ENCODE assay signal across 8 mouse cellular contexts in the genomic region with DNA sequence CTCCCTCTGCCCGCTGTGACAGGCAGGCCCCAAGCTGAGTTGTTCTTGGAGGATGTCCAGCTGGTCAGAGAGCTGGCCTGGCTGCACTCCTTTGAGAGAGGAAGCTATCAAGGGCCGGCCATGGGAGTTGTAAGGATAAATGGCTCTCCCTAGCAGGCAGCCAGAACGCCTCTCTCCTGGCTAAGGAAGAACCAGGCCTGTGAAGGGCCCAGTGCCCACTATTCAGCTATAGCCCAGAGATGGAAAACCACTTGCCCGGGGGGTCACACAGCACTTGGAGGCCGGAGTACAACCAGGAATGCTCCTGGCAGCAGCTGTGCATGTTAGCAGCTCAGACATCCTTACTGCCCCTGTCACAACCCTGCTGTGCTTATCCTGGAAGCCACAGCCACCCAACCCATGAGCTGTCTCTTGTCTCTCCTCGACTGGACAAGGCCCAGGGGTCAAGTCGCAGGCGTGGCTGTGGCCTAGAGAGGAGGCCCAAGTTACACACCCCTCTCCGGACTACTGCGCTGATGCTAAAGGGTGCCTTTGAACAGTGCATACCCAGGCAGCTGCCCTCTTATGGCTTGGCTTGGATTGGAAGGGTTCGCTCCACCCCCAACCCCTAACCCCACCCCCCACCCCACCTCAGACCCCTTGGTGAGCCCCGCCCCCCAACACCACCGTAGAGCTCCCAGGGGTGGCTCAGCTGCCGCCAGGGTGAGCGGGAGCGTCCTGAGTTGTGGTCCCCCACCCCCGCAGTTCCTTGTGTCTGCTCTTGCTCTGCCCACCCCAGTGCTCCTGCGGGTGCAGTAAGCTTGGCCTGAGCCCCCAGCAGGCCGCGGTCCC.
DNase-seq lines count a peak whose midpoint lies in the region; ATAC-seq and TF ChIP-seq lines count a peak whose summit lies in the region.

No protein-coding gene starts in this region.

- H3K9me3 ChIP-seq in neural tube, embryonic 11.5 days (ENCODE audit: control insufficient read depth, low read length) = no peaks in the 10 kb centered on the region
- H3K9me3 ChIP-seq in lung, postnatal 0 days (ENCODE audit: low read length) = no peaks in the 10 kb centered on the region

- peak overlapping the region; percentile 43 for H3K4me2 ChIP-seq in neural tube, embryonic 11.5 days (ENCODE audit: low read depth)
- H3K4me2 ChIP-seq in lung, postnatal 0 days (replicated peaks; ENCODE audit: low read depth, low read length) = peak overlapping the region; percentile 20

- 0 out of 2 replicates have a peak overlapping the region, but pooled peaks have one; percentile 1 for H3K4me3 ChIP-seq in neural tube, embryonic 11.5 days (ENCODE audit: low read depth, low read length)
- no peak overlapping the region for H3K4me3 ChIP-seq in kidney, adult 2 months (ENCODE audit: insufficient read depth, low read depth, low read length)
- H3K4me3 ChIP-seq in lung, postnatal 0 days (ENCODE audit: low read depth, low read length) = 0 out of 2 replicates have a peak overlapping the region, but pooled peaks have one; percentile 0

- H3K4me1 ChIP-seq in neural tube, embryonic 11.5 days (ENCODE audit: control insufficient read depth, insufficient read depth, low read length) = peaks cover 78% of the 10 kb centered on the region
- H3K4me1 ChIP-seq in kidney, adult 2 months (ENCODE audit: control insufficient read depth, insufficient read depth, low read length) = peaks cover 30% of the 10 kb centered on the region
- H3K4me1 ChIP-seq in lung, postnatal 0 days (ENCODE audit: insufficient read depth, low read depth, low read length) = peaks cover 37% of the 10 kb centered on the region

- no peaks in the 10 kb centered on the region for H3K27me3 ChIP-seq in neural tube, embryonic 11.5 days (ENCODE audit: control insufficient read depth, insufficient read depth, low read length)
- H3K27me3 ChIP-seq in kidney, adult 2 months (replicated peaks; ENCODE audit: control insufficient read depth, insufficient read depth, low read length) = no peaks in the 10 kb centered on the region
- H3K27me3 ChIP-seq in lung, postnatal 0 days (replicated peaks; ENCODE audit: insufficient read depth, low read length) = no peaks in the 10 kb centered on the region

- no peak for TF ChIP-seq EP300 in lung, postnatal 0 days (IDR thresholded peaks at IDR 0.05)

- no peak overlapping the region; the same call in 1 of the 2 replicates for H3K9ac ChIP-seq in neural tube, embryonic 11.5 days (ENCODE audit: low read length)
- H3K9ac ChIP-seq in lung, postnatal 0 days (replicated peaks; ENCODE audit: low read depth) = no peak overlapping the region; the same call in 1 of the 2 replicates

- H3K27ac ChIP-seq in neural tube, embryonic 11.5 days (ENCODE audit: low read depth, low read length) = peak overlapping the region; percentile 72
- H3K27ac ChIP-seq in kidney, adult 2 months (ENCODE audit: insufficient read depth, low read depth, low read length) = no peak overlapping the region
- peak overlapping the region; percentile 43; the same call in 1 of the 2 replicates for H3K27ac ChIP-seq in lung, postnatal 0 days (ENCODE audit: low read length)

- H3K36me3 ChIP-seq in neural tube, embryonic 11.5 days (ENCODE audit: control insufficient read depth, insufficient read depth, low read length) = no peaks in the 10 kb centered on the region
- no peaks in the 10 kb centered on the region for H3K36me3 ChIP-seq in kidney, adult 2 months (ENCODE audit: control insufficient read depth, insufficient read depth, low read length)
- H3K36me3 ChIP-seq in lung, postnatal 0 days (ENCODE audit: insufficient read depth, low read length) = no peaks in the 10 kb centered on the region

- TF ChIP-seq POLR2A in kidney, adult 2 months (IDR thresholded peaks at IDR 0.05; ENCODE audit: low read depth, low read length) = no peak

- no peak for TF ChIP-seq CTCF in kidney, adult 2 months (conservative IDR thresholded peaks at IDR 0.05; ENCODE audit: insufficient read depth, insufficient read length, low read depth, low read length)
- no peak for TF ChIP-seq CTCF in lung, postnatal 0 days (IDR thresholded peaks at IDR 0.05)

- peak; percentile 48 for DNase-seq in neural tube, embryonic 11.5 days (ENCODE audit: low spot score)
- DNase-seq in neural tube, embryonic 10.5 days (ENCODE audit: extremely low spot score, low spot score) = no peak
- DNase-seq in embryo, embryonic 11 days = peak; percentile 48
- DNase-seq in heart, adult 9 months (ENCODE audit: low spot score in 2 of 2) = peak; percentile 82 to 84
- DNase-seq in kidney, adult 2 months = peak; percentile 93
- DNase-seq in lung, postnatal 0 days (ENCODE audit: low spot score) = peak; percentile 80
- peak; percentile 66 to 77 for DNase-seq in thymus, adult 18-20 months
- no peak for DNase-seq in c-Kit-positive CD71-positive TER-119-positive erythroid progenitor cells, embryonic 14.5 days (ENCODE audit: low spot score)

- 0 out of 2 replicates have a peak, but pooled peaks have one; percentile 17 for ATAC-seq in neural tube, embryonic 11.5 days (ENCODE audit: insufficient read depth, low FRiP score, low TSS enrichment)
- ATAC-seq in lung, postnatal 0 days = peak; percentile 43; the same call in 1 of the 2 replicates

- WGBS in neural tube, embryonic 11.5 days = 12% methylated on average over 17 of the region's 20 CpGs
- WGBS in kidney, adult 2 months = 24% methylated on average over 19 of the region's 20 CpGs
- 10% methylated on average over 19 of the region's 20 CpGs for WGBS in lung, postnatal 0 days

Comparison
In these comparisons a context has a peak if more than half of its experiments do, and no peak if none do; other contexts are left out.
1. DNase-seq: peak in neural tube, embryonic 11.5 days (single experiment), embryo, embryonic 11 days (single experiment), heart, adult 9 months (2 of 2), kidney, adult 2 months (single experiment), lung, postnatal 0 days (single experiment) and thymus, adult 18-20 months (2 of 2); none in neural tube, embryonic 10.5 days (single experiment) and c-Kit-positive CD71-positive TER-119-positive erythroid progenitor cells, embryonic 14.5 days (single experiment).